Mouse (Mus musculus) MEL-GATA-1-ER (cell line): Measurements from ENCODE around the gene Adcy4.

Source experiments
- DNase-seq: peaks from one replicate; pipeline ENCODE4 v3.0.0-alpha.2; 2012; ENCODE audit warnings: low read depth; ENCODE audit errors: extremely low read depth

Adcy4 gene

GRCm38 (mm10) chr14:55758363-55758784 lies 25.5 kb downstream of the Adcy4 start, which contains the start of gene Cideb:
TSS of gene Cideb (minus strand) at chr14:55758458.
- DNase-seq, result peak; percentile 46

- DNase-seq, result peak; percentile 31
These were observed 26.3 kb downstream of the Adcy4 start for GRCm38 (mm10) chr14:55757566-55757965.

GRCm38 (mm10) chr14:55747051-55747847 lies 36.6 kb downstream of the Adcy4 start:
- no peak for DNase-seq

- no peak for DNase-seq
These were observed 38.0 kb downstream of the Adcy4 start for GRCm38 (mm10) chr14:55745861-55746237.

GRCm38 (mm10) chr14:55745180-55745860 lies 38.6 kb downstream of the Adcy4 start, which contains the start of the genes Dhrs1 and Nop9:
TSS of gene Dhrs1 (minus strand) at chr14:55745690.
TSS of gene Nop9 (plus strand) at chr14:55745693.
- DNase-seq, result no peak

- peak; percentile 79 for DNase-seq
These were observed 40.2 kb downstream of the Adcy4 start for GRCm38 (mm10) chr14:55743711-55744110.

- DNase-seq, result no peak
These were observed 46.7 kb downstream of the Adcy4 start for GRCm38 (mm10) chr14:55737086-55737687.

GRCm38 (mm10) chr14:55735758-55736157 lies 48.1 kb downstream of the Adcy4 start:
- DNase-seq, result no peak

GRCm38 (mm10) chr14:55735334-55735733 lies 48.6 kb downstream of the Adcy4 start:
- no peak for DNase-seq

- no peak for DNase-seq
These were observed 49.0 kb downstream of the Adcy4 start for GRCm38 (mm10) chr14:55734869-55735268.

GRCm38 (mm10) chr14:55733889-55734288 lies 50.0 kb downstream of the Adcy4 start:
- DNase-seq, result no peak

- peak; percentile 62 for DNase-seq
These were observed 53.3 kb downstream of the Adcy4 start for GRCm38 (mm10) chr14:55730531-55731032.

- no peak for DNase-seq
These were observed 53.8 kb downstream of the Adcy4 start for GRCm38 (mm10) chr14:55730116-55730515.

- no peak for DNase-seq
These were observed 55.8 kb downstream of the Adcy4 start for GRCm38 (mm10) chr14:55727889-55728685.

- DNase-seq, result no peak
These were observed 57.6 kb downstream of the Adcy4 start for GRCm38 (mm10) chr14:55726261-55726660.

- peak; percentile 50 for DNase-seq
These were observed 59.5 kb downstream of the Adcy4 start for GRCm38 (mm10) chr14:55724411-55724871.

GRCm38 (mm10) chr14:55723433-55723832 lies 60.5 kb downstream of the Adcy4 start:
- DNase-seq, result peak; percentile 74

- peak; percentile 28 for DNase-seq
These were observed 61.4 kb downstream of the Adcy4 start for GRCm38 (mm10) chr14:55722438-55722945.

GRCm38 (mm10) chr14:55721700-55722437 lies 62.0 kb downstream of the Adcy4 start, which contains the start of gene Rabggta:
TSS of gene Rabggta (minus strand) at chr14:55722263.
- DNase-seq, result peak; percentile 78

- DNase-seq, result no peak
These were observed 62.8 kb downstream of the Adcy4 start for GRCm38 (mm10) chr14:55721076-55721475.
